Mouse (Mus musculus) erythroid progenitor cell, adult 5-6 weeks (primary cell): ENCODE results near the gene Parvg. TPM values are rescaled to one million over a fixed set of nuclear protein-coding genes. Genes with fewer than 3 reads are reported as not detected.

Experiments
- total RNA-seq, 2 experiments: library from RNA; stranded (forward) in 1 of 2; stranded (reverse) in 1 of 2; fragments of 150-400 nt in 1 of 2; fragments of 186-747, 209-891 nt in 1 of 2; gene quantifications; 2 replicates each; pipeline versions ENCODE4 v1.2.3 to v1.2.4; 2015 to 2017; ENCODE audit warnings: low replicate concordance in 2 of 2

Parvg gene
- total RNA-seq, 2 experiments from 2014 or later: 22.2 to 29.3 TPM

Other genes starting within 250 kb of the Parvg start
- gene Sult4a1, start 218.3 kb upstream of the Parvg start, total RNA-seq (2015; ENCODE audit: low replicate concordance): not detected in 2 replicates
- gene Sult4a1, start 218.3 kb upstream of the Parvg start, total RNA-seq (2017; ENCODE audit: low replicate concordance): not detected in 2 replicates
- not detected in 2 replicates for gene Pnpla5, start 200.9 kb upstream of the Parvg start, total RNA-seq (2015; ENCODE audit: low replicate concordance)
- not detected in 2 replicates for gene Pnpla5, start 200.9 kb upstream of the Parvg start, total RNA-seq (2017; ENCODE audit: low replicate concordance)
- not detected in 2 replicates for gene Pnpla3, start 156.2 kb upstream of the Parvg start, total RNA-seq (2015; ENCODE audit: low replicate concordance)
- not detected in 2 replicates for gene Pnpla3, start 156.2 kb upstream of the Parvg start, total RNA-seq (2017; ENCODE audit: low replicate concordance)
- 9.0 and 12.6 TPM in 2 replicates for gene Samm50, start 131.8 kb upstream of the Parvg start, total RNA-seq (2015; ENCODE audit: low replicate concordance)
- gene Samm50, start 131.8 kb upstream of the Parvg start, total RNA-seq (2017; ENCODE audit: low replicate concordance): 4.1 and 18.0 TPM in 2 replicates
- 87.9 and 89.7 TPM in 2 replicates for gene Parvb, start 92.0 kb upstream of the Parvg start, total RNA-seq (2015; ENCODE audit: low replicate concordance)
- 26.2 and 32.4 TPM in 2 replicates for gene Parvb, start 92.0 kb upstream of the Parvg start, total RNA-seq (2017; ENCODE audit: low replicate concordance)
- gene Shisal1, start 123.1 kb downstream of the Parvg start, total RNA-seq (2015; ENCODE audit: low replicate concordance): not detected in 2 replicates
- gene Shisal1, start 123.1 kb downstream of the Parvg start, total RNA-seq (2017; ENCODE audit: low replicate concordance): not detected in 2 replicates
- gene Rtl6, start 233.8 kb downstream of the Parvg start, total RNA-seq (2015; ENCODE audit: low replicate concordance): 1.1 TPM in 1 of 2 replicates, not detected in the other
- 0.77 TPM in 1 of 2 replicates, not detected in the other for gene Rtl6, start 233.8 kb downstream of the Parvg start, total RNA-seq (2017; ENCODE audit: low replicate concordance)